Mouse (Mus musculus): ENCODE data around the gene Tgoln1. TPM values are rescaled to one million over a fixed set of nuclear protein-coding genes. Genes with fewer than 3 reads are reported as not detected.

The Tgoln1 gene
- polyA plus RNA-seq, 1 experiment from 2014 or later: 90.8 TPM

DNA sequence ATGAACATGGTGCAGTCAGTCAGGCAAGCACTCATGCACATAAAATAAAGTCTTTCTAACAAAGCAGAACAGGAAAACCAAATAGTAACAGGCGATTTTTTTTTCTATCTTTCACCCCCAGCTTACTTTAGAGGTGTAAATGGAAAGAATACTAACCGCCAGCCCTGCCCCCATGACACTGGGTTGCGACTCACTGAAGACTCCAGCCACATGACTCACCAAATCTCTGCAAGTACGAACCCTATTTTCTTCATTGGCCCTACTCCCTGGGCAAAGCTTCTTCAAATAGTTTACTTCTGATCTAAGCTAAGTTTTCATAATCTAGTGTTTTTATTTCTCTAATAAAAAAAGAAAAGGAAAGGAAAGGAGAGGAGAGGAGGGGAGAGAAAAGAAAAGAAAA lies 27.8 kb upstream of the Tgoln1 start:
- WGBS (ENCODE audit: missing documents): 36% methylated on average over 4 of the region's 4 CpGs
- H3K79me2 ChIP-seq (ENCODE audit: inconsistent target): no peaks in the 10 kb centered on the region
- H3K27ac ChIP-seq: no peak overlapping the region
- no peaks in the 10 kb centered on the region for H3K36me3 ChIP-seq (ENCODE audit: inconsistent target)
- no peak overlapping the region for H3K4me3 ChIP-seq (ENCODE audit: inconsistent target)

DNA sequence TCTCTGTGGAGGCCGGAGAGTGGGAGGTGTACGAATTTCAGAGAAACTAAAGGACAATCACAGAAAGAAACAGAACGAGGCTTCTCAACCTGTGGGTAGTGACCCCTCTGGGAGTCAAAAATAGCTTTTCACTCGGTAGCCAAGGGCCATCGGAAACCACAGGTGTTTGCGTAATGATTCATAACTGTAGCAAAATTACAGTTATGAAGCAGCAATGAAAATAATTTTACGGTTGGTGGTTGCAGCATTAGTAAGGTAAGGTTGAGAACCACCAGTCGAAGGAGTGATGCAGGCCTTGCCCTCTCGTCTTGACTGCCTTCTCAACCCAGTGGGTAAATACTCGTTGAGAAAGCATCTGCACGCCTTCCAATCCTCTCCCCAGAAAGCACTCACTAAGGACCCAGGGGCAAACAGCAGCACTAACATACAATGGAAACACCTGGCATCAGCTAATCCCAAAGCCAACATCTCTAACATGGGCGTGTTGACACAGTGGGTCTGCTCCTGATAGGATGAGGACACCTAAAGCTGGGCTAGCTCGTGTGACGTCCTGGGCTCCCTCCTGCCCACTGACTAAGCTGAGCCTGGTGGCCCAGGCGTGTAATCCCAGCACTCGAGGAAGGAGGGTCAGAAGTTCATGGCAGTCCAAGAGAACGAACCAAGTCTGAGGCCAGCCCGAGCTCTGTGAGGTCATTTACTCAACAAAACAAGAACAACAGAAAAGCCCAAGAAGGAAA lies 24.6 kb upstream of the Tgoln1 start:
- 50% methylated on average over 18 of the region's 18 CpGs for WGBS (ENCODE audit: missing documents)
- no peaks in the 10 kb centered on the region for H3K36me3 ChIP-seq (ENCODE audit: inconsistent target)
- H3K27ac ChIP-seq: no peak overlapping the region
- H3K4me3 ChIP-seq (ENCODE audit: inconsistent target): no peak overlapping the region
- H3K79me2 ChIP-seq (ENCODE audit: inconsistent target): no peaks in the 10 kb centered on the region

DNA sequence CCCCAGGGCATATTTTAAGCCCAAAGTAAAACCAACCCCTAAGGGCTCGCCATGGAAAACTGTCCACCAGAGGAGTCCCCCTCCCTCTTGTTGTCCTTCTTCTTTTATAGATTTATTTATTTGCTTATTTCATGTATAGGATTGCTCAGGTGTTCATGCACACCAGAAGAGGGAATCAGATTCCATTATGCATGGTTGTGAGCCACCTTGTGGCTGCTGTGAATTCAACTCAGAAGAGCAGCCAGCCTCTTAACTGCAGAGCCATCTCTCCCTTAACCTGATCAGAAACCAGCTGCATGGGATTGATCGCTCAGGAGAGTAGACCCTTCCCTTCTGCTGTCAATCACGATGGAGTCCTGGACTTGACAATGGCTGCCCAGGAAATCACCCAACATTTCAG lies 20.1 kb upstream of the Tgoln1 start:
- 89% methylated on average over 3 of the region's 3 CpGs for WGBS (ENCODE audit: missing documents)
- no peaks in the 10 kb centered on the region for H3K79me2 ChIP-seq (ENCODE audit: inconsistent target)
- no peak overlapping the region for H3K4me3 ChIP-seq (ENCODE audit: inconsistent target)
- no peak overlapping the region for H3K27ac ChIP-seq
- H3K36me3 ChIP-seq (ENCODE audit: inconsistent target): no peaks in the 10 kb centered on the region

DNA sequence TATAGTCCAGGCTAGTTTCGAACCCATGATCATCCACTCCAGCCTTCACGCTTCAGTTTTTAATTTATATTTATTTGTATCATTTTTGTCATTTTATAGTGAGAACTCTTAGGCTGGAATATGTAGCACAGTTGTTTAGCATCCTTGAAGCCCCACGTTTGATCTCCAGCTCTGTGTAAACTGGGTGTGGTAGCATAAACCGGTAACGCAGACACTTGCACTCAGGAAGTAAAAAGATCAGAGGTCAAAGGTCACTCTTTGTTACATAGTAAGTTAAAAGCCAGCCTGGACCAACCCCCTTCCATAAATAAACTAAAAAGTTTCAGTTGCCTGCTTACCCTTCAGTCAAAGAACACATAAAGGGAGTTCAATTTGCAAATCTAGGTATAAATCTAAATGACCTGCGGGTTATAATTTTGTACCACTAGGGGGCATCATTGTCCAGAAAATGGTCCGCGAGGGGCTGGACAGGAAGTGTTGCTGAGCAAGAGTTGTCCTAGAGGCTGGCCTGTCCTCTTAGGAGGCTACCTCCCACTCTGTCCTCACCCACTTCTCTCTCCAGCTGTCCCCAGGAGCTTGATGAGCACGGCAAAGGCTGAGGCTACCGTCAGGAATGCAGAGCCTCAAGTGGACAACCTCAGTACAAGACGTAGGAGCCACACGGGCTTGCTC lies 19.1 kb upstream of the Tgoln1 start:
- H3K27ac ChIP-seq: no peak overlapping the region
- H3K36me3 ChIP-seq (ENCODE audit: inconsistent target): no peaks in the 10 kb centered on the region
- H3K4me3 ChIP-seq (ENCODE audit: inconsistent target): no peak overlapping the region
- whole genome bisulfite sequencing (ENCODE audit: missing documents): 48% methylated on average over 12 of the region's 12 CpGs
- no peaks in the 10 kb centered on the region for H3K79me2 ChIP-seq (ENCODE audit: inconsistent target)

- Histone ChIP-seq H3K36me3 (ENCODE audit: inconsistent target) (no peaks in the 10 kb centered on the region), H3K79me2 (ENCODE audit: inconsistent target) (no peaks in the 10 kb centered on the region), H3K27ac (no peak overlapping the region), H3K4me3 (ENCODE audit: inconsistent target) (no peak overlapping the region)
- WGBS (ENCODE audit: missing documents): 31% methylated on average over 8 of the region's 10 CpGs
Measured at GRCm38 (mm10) chr6:72634311-72634710, 17.5 kb upstream of the Tgoln1 start.

DNA sequence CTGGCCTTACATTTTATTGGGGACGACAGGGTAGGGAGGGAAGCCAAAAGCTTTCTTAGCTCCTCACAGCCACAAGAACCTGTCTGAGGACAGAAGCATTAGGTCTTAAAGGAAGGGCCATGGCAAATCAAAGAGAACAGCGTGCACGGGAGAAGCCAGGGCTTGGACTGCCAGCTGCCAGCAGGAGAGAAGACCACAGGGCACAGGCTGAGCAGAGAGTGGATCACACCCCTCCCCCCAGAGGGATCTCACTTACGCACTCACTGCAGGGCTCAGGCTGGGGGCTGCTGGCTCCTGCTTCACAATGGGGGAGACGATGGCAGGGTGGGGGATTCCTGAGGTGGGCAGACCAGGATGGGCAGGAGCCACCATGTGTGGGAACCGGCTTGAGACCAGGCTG lies 14.9 kb upstream of the Tgoln1 start:
- WGBS (ENCODE audit: missing documents): 92% methylated on average over 6 of the region's 6 CpGs
- Histone ChIP-seq H3K4me3 (ENCODE audit: inconsistent target) (no peak overlapping the region), H3K79me2 (ENCODE audit: inconsistent target) (no peaks in the 10 kb centered on the region), H3K27ac (no peak overlapping the region), H3K36me3 (ENCODE audit: inconsistent target) (no peaks in the 10 kb centered on the region)

DNA sequence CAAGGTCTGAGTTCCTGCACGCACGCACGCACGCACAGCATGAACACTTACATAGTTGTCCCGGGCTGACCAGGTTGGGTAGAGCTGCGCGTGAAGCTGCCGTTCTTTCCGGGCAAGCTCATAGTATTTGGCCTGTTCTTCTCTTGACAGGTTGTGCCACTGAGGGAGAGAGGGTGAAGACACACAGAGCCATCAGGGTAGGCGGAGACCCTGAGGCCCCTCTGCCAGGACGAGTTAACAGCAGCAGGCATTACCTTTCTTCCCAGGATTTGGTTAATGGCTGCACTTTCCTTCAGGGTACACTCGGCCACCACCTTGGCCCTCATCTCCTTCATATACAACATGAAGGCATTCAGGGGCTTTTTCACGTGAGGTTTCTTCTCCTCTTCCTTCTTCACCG lies 14.2 kb upstream of the Tgoln1 start:
- Histone ChIP-seq H3K36me3 (ENCODE audit: inconsistent target) (no peaks in the 10 kb centered on the region), H3K27ac (no peak overlapping the region), H3K79me2 (ENCODE audit: inconsistent target) (no peaks in the 10 kb centered on the region), H3K4me3 (ENCODE audit: inconsistent target) (no peak overlapping the region)
- WGBS (ENCODE audit: missing documents): 95% methylated on average over 13 of the region's 14 CpGs

DNA sequence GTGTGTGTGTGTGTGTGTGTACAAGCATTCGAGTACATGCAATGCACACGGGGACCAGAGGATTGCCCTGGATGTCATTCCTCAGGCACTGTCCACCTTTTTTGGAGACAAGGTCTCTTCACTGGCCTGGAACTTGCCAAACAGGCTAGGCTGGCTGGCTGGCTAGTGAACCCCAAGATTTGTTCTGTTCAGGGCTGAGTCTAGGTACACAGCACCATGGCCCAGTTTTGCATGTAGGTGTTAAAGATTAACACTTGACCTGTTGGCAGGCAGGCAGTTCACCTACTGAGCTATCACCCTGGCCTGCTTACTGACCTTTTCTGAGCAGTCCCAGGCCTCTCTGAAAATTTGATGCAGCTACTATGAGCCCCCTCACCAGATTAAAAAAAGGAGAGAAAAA lies 13.6 kb upstream of the Tgoln1 start:
- Histone ChIP-seq H3K4me3 (ENCODE audit: inconsistent target) (no peak overlapping the region), H3K36me3 (ENCODE audit: inconsistent target) (no peaks in the 10 kb centered on the region), H3K27ac (no peak overlapping the region), H3K79me2 (ENCODE audit: inconsistent target) (no peaks in the 10 kb centered on the region)
- 100% methylated on average over 2 of the region's 2 CpGs for WGBS (ENCODE audit: missing documents)

- Histone ChIP-seq H3K4me3 (ENCODE audit: inconsistent target) (no peak overlapping the region), H3K27ac (no peak overlapping the region), H3K36me3 (ENCODE audit: inconsistent target) (no peaks in the 10 kb centered on the region), H3K79me2 (ENCODE audit: inconsistent target) (no peaks in the 10 kb centered on the region)
- 84% methylated on average over 15 of the region's 16 CpGs for WGBS (ENCODE audit: missing documents)
Measured at GRCm38 (mm10) chr6:72627276-72627675, 10.5 kb upstream of the Tgoln1 start.

DNA sequence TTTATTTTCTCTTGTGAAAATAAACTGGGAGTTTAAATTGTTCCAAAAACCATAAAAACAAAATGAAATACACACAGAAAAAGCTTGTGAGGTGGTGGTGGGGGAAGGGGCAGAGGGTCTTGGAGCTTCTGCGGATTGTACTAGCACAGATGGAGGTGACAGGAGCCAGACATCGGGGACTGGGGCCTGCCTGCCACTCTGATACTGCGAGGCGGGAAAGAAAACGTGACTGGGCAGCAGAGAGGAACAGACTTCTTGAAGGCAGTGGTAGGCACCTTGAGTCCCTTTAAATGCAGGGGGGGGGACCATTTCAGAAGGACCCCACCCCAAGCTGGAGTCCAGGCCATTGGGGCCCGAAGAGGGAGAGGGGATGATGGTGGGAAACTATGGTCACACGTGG lies 9.6 kb upstream of the Tgoln1 start:
- Histone ChIP-seq H3K36me3 (ENCODE audit: inconsistent target) (no peaks in the 10 kb centered on the region), H3K27ac (no peak overlapping the region), H3K4me3 (ENCODE audit: inconsistent target) (no peak overlapping the region), H3K79me2 (ENCODE audit: inconsistent target) (no peaks in the 10 kb centered on the region)
- 85% methylated on average over 7 of the region's 7 CpGs for WGBS (ENCODE audit: missing documents)

DNA sequence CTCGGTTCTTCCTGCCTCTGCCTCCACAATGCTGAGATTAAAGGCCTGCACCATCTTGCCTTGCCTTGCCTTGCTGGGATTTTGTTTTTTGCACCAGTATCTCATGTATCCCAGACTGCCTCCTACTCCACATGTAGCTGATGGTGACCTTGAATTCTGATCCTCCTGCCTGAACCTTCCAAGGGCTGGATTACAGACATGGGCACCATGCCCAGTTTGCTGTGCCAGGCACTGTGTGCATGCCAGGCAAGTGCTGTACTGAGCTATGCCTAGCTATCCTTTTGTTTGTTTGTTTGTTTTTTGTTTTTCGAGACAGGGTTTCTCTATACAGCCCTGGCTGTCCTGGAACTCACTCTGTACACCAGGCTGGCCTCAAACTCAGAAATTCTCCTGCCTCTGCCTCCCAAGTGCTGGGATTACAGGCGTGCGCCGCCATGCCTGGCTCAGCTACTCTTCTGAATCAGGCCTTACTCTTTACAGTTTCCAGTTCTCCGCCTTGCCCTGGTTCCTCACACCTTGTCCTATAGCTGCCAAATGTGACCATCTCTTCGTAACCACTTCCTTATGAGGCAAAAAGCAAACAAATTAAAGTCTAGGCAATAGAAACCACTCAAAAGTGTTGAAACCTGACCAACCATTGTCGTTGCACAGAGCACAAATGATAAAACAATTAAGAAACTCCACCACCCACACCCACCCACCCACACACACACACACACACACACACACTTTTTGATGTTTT lies 7.0 kb upstream of the Tgoln1 start:
- Histone ChIP-seq H3K4me3 (ENCODE audit: inconsistent target) (no peak overlapping the region), H3K27ac (no peak overlapping the region), H3K36me3 (ENCODE audit: inconsistent target) (no peaks in the 10 kb centered on the region), H3K79me2 (ENCODE audit: inconsistent target) (no peaks in the 10 kb centered on the region)
- 54% methylated on average over 8 of the region's 8 CpGs for WGBS (ENCODE audit: missing documents)

- no peaks in the 10 kb centered on the region for H3K79me2 ChIP-seq (ENCODE audit: inconsistent target)
- no peaks in the 10 kb centered on the region for H3K36me3 ChIP-seq (ENCODE audit: inconsistent target)
- H3K4me3 ChIP-seq (ENCODE audit: inconsistent target): no peak overlapping the region
- H3K27ac ChIP-seq: no peak overlapping the region
- WGBS (ENCODE audit: missing documents): 79% methylated on average over 3 of the region's 3 CpGs
Measured at GRCm38 (mm10) chr6:72622917-72623316, 6.1 kb upstream of the Tgoln1 start.

DNA sequence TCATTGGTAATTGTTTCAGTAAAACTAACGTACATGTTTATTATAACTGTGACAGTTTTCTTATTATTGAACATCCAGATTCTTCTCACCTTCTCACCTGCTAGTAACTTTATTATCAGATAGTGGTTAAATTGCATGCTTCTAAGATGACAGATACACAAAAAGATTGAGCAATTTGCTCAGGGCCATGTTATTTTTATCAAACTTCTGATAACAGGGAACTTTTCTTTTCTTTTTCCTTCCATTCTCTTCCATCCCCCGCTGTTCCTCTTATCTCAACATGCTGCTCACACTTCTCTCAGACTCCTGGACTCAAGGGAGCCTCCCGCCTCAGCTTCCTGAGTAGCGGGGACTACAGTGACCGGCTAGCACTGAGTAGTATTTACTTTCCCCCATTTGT lies 4.1 kb upstream of the Tgoln1 start:
- Histone ChIP-seq H3K79me2 (ENCODE audit: inconsistent target) (peaks cover 7% of the 10 kb centered on the region), H3K27ac (no peak overlapping the region), H3K4me3 (ENCODE audit: inconsistent target) (no peak overlapping the region), H3K36me3 (ENCODE audit: inconsistent target) (no peaks in the 10 kb centered on the region)
- 66% methylated on average over 5 of the region's 5 CpGs for WGBS (ENCODE audit: missing documents)

- WGBS (ENCODE audit: missing documents): 30% methylated on average over 12 of the region's 12 CpGs
- Histone ChIP-seq H3K27ac (no peak overlapping the region), H3K36me3 (ENCODE audit: inconsistent target) (no peaks in the 10 kb centered on the region), H3K4me3 (ENCODE audit: inconsistent target) (no peak overlapping the region), H3K79me2 (ENCODE audit: inconsistent target) (peaks cover 17% of the 10 kb centered on the region)
Measured at GRCm38 (mm10) chr6:72619734-72620532, 3.1 kb upstream of the Tgoln1 start.
